Mouse (Mus musculus) ES-Bruce4 (cell line): Measurements from ENCODE around the gene Fnip1.

Experiments used
- CTCF ChIP-seq: IDR thresholded peaks from one replicate; pipeline ENCODE4 v1.8.1; 2011; ENCODE audit warnings: low read depth, low read length
- EP300 ChIP-seq: IDR thresholded peaks from 2 replicates; pipeline ENCODE4 v1.6.1; 2011; ENCODE audit warnings: low read depth, low read length; ENCODE audit not compliant: insufficient read depth

- no peak for TF ChIP-seq EP300
- TF ChIP-seq CTCF: no peak
Observed at GRCm38 (mm10) chr11:54456875-54457274, 18.9 kb downstream of the Fnip1 start.
